Comparison of ENCODE assay signal across 8 mouse cellular contexts in genomic region chr4:44072873-44073441, GRCm38 (mm10). TPM values are rescaled to one million over a fixed set of nuclear protein-coding genes. Genes with fewer than 3 reads are reported as not detected.
DNase-seq lines count a peak whose midpoint lies in the region; ATAC-seq lines count a peak whose summit lies in the region.

No protein-coding gene starts in this region.

- WGBS in kidney, embryonic 14.5 days: 10% methylated on average over 9 of the region's 9 CpGs
- WGBS in hindbrain, embryonic 15.5 days: 11% methylated on average over 9 of the region's 9 CpGs
- 11% methylated on average over 9 of the region's 9 CpGs for WGBS in midbrain, embryonic 13.5 days

- peak overlapping the region; percentile 94 for H3K4me3 ChIP-seq in kidney, embryonic 14.5 days (ENCODE audit: low read length)
- peak overlapping the region; percentile 85 for H3K4me3 ChIP-seq in brown adipose tissue, adult 24 weeks (ENCODE audit: insufficient read depth, low read depth, low read length)
- peak overlapping the region; percentile 90 for H3K4me3 ChIP-seq in hindbrain, embryonic 15.5 days
- H3K4me3 ChIP-seq in midbrain, embryonic 13.5 days (replicated peaks): peak overlapping the region; percentile 76

- DNase-seq in kidney, postnatal 36 days: no peak
- DNase-seq in frontal cortex, postnatal 14 days (ENCODE audit: low spot score in 2 of 2): no peak
- DNase-seq in kidney, postnatal 4 days: no peak
- DNase-seq in adrenal gland, postnatal 10 days: no peak

- peak overlapping the region; percentile 89 for H3K4me2 ChIP-seq in kidney, embryonic 14.5 days (replicated peaks; ENCODE audit: low read depth, low read length)
- H3K4me2 ChIP-seq in hindbrain, embryonic 15.5 days: peak overlapping the region; percentile 82
- peak overlapping the region; percentile 70 for H3K4me2 ChIP-seq in midbrain, embryonic 13.5 days (replicated peaks)

- H3K27me3 ChIP-seq in kidney, embryonic 14.5 days (ENCODE audit: control insufficient read depth, insufficient read depth, low read length): no peaks in the 10 kb centered on the region; the same call in 1 of the 2 replicates
- H3K27me3 ChIP-seq in hindbrain, embryonic 15.5 days: no peaks in the 10 kb centered on the region
- H3K27me3 ChIP-seq in midbrain, embryonic 13.5 days: peaks cover 14% of the 10 kb centered on the region

- peaks cover 14% of the 10 kb centered on the region; the same call in 1 of the 2 replicates for H3K4me1 ChIP-seq in kidney, embryonic 14.5 days (ENCODE audit: control insufficient read depth, insufficient read depth, low read length)
- peaks cover 11% of the 10 kb centered on the region; the same call in 1 of the 2 replicates for H3K4me1 ChIP-seq in brown adipose tissue, adult 24 weeks (ENCODE audit: control insufficient read depth, insufficient read depth, insufficient read length, low read length)
- H3K4me1 ChIP-seq in hindbrain, embryonic 15.5 days (replicated peaks): peaks cover 27% of the 10 kb centered on the region
- H3K4me1 ChIP-seq in midbrain, embryonic 13.5 days (replicated peaks): peaks cover 26% of the 10 kb centered on the region

- H3K36me3 ChIP-seq in kidney, embryonic 14.5 days (ENCODE audit: control insufficient read depth, insufficient read depth, low read length): no peaks in the 10 kb centered on the region
- H3K36me3 ChIP-seq in hindbrain, embryonic 15.5 days: no peaks in the 10 kb centered on the region
- H3K36me3 ChIP-seq in midbrain, embryonic 13.5 days: no peaks in the 10 kb centered on the region

- no peak overlapping the region for H3K27ac ChIP-seq in kidney, embryonic 14.5 days (ENCODE audit: low read depth, low read length)
- H3K27ac ChIP-seq in brown adipose tissue, adult 24 weeks (replicated peaks; ENCODE audit: low read depth, low read length): peak overlapping the region; percentile 53
- peak overlapping the region; percentile 86 for H3K27ac ChIP-seq in hindbrain, embryonic 15.5 days (replicated peaks)
- 0 out of 2 replicates have a peak overlapping the region, but pooled peaks have one; percentile 2 for H3K27ac ChIP-seq in midbrain, embryonic 13.5 days

- peak overlapping the region; percentile 80 for H3K9ac ChIP-seq in kidney, embryonic 14.5 days (ENCODE audit: low read depth, low read length)
- peak overlapping the region; percentile 88 for H3K9ac ChIP-seq in hindbrain, embryonic 15.5 days
- peak overlapping the region; percentile 86 for H3K9ac ChIP-seq in midbrain, embryonic 13.5 days (replicated peaks)

- H3K9me3 ChIP-seq in kidney, embryonic 14.5 days (ENCODE audit: control insufficient read depth, low read length): no peaks in the 10 kb centered on the region
- H3K9me3 ChIP-seq in hindbrain, embryonic 15.5 days: no peaks in the 10 kb centered on the region
- H3K9me3 ChIP-seq in midbrain, embryonic 13.5 days: no peaks in the 10 kb centered on the region

- ATAC-seq in kidney, embryonic 14.5 days (ENCODE audit: low FRiP score, low TSS enrichment): peak; percentile 33
- ATAC-seq in hindbrain, embryonic 15.5 days (ENCODE audit: low FRiP score, low read depth): no peak; the same call in 1 of the 2 replicates
- ATAC-seq in midbrain, embryonic 13.5 days: peak; percentile 70

RNA-seq across cellular contexts. Expression of gene Gne, which starts 11.0 kb away (rescaled TPM):
- polyA plus RNA-seq in kidney, embryonic 14.5 days (2014; fragmentation: Nextera tagmentation; extraction: Ambion mirVana): 14.4 and 23.2 TPM in 2 replicates
- polyA plus RNA-seq in brown adipose tissue, adult 24 weeks (2012; ENCODE audit: insufficient read depth, insufficient read length, missing spikeins): 17.4 and 17.8 TPM in 2 replicates
- 25.1 and 28.6 TPM in 2 replicates for polyA plus RNA-seq in hindbrain, embryonic 15.5 days (2015; fragmentation: Nextera tagmentation; extraction: Ambion mirVana)
- 20.4 and 21.3 TPM in 2 replicates for polyA plus RNA-seq in midbrain, embryonic 13.5 days (2015; fragmentation: Nextera tagmentation; extraction: Ambion mirVana)
- 10 to 100 TPM; 37.1 to 68.5 TPM for total RNA-seq in adrenal gland, postnatal 10 days (2021)
